Mouse (Mus musculus) CD4-positive naive resting alpha-beta T cell, adult 57 days (primary cell): ENCODE data around the gene Atp2b1. TPM values are rescaled to one million over a fixed set of nuclear protein-coding genes. Genes with fewer than 3 reads are reported as not detected.

ENCODE experiments used
- total RNA-seq: library from RNA; stranded (reverse); gene quantifications from one replicate; pipeline ENCODE4 v1.2.4, GENCODE M21; 2023

Atp2b1 gene
- 152 TPM for total RNA-seq

DNA sequence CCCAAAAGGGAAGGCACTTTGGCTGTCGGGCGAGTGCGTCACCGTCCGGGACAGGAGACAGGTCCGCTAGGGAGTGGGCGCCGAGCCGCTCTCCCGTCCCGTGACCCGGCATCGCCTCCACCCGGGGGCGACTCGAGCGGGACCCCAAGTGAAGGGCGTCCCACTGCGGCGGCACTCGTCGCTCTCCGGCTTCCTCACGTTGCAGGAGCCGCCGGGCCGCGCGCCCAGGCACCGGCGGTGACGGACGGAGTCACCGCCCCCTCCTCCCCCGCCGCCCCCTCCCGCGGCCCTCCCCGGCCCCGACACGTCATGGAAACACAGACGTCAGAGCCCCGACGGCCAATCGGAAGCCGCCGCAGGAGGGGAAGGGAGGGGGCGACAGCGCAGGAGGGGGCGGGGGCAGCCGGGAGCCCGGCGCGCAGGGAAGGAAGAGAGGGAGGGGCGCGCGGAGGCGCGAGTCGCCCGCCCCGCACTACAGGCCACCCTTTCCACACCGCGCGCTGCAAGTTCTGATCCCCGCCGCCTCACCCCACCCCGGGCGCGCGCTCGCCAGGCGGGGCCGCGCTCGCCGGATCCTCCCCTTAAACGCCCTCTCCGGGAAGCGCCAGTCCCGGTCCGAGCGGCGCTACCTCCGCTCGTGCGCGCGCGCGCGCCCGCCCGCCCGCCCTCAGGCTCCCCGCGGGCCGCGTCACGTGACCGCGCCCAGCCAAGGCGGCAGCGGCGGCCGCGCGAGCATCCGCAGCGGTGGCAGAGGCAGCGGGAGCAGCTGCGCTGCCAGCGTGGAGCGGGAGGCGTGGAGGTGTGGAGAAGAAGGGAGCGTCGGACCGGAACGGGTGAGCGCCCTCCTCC lies at the start of gene Atp2b1:
Gene Atp2b1 (plus strand): TSS at position 446 of the 849 bp plus-strand sequence.

Other genes with a start within 250 kb of the Atp2b1 start
- gene Poc1b, start 192.6 kb downstream of the Atp2b1 start, total RNA-seq, result 24.2 TPM
- 23.5 TPM for gene Galnt4, start 193.8 kb downstream of the Atp2b1 start, total RNA-seq
- not detected for gene Phxr2, start 211.9 kb downstream of the Atp2b1 start, total RNA-seq